Mouse (Mus musculus) liver, embryonic 14.5 days (tissue): ENCODE results near the gene Fam168a. TPM values are rescaled to one million over a fixed set of nuclear protein-coding genes. Genes with fewer than 3 reads are reported as not detected.

Experiments
- ATAC-seq: fragments of 200-750 bp; cut with Nextera tagmentation; 2 replicates; pipeline ENCODE4 v1.8.0; 2017; ENCODE audit warnings: moderate number of reproducible peaks, mild to moderate bottlenecking, moderate library complexity; ENCODE audit not compliant: insufficient read depth
- DNase-seq, 3 experiments: peaks; one replicate each; pipeline ENCODE4 v3.0.0-alpha.2; 2012 to 2013; ENCODE audit warnings: low read depth in 3 of 3, low spot score in 3 of 3
- H3K27ac ChIP-seq: fragments of 300-500 bp; sonication (generic); 2 replicates; pipeline ENCODE4 v1.5.1; 2014; ENCODE audit warnings: moderate library complexity, mild to moderate bottlenecking, control low read depth, inconsistent platforms
- H3K27me3 ChIP-seq: fragments of 300-500 bp; sonication (generic); 2 replicates; pipeline ENCODE4 v1.6.1; 2014; ENCODE audit warnings: mild to moderate bottlenecking, low read length, moderate library complexity; ENCODE audit not compliant: control insufficient read depth, insufficient read depth
- H3K36me3 ChIP-seq: fragments of 300-500 bp; sonication (generic); replicated peaks from 2 replicates; pipeline ENCODE4 v1.6.1; 2014; ENCODE audit warnings: low read depth; ENCODE audit not compliant: control insufficient read depth, insufficient read depth
- H3K4me1 ChIP-seq, 2 experiments: fragments of 200-500 bp in 1 of 2; fragments of 300-500 bp in 1 of 2; sonication (generic) in 1 of 2; replicated peaks; 2 replicates each; pipeline ENCODE4 v1.6.1; 2012 to 2014; ENCODE audit warnings: antibody characterized with exemption in 1 of 2, inconsistent platforms in 1 of 2, low read length in 1 of 2; ENCODE audit not compliant: control insufficient read depth in 2 of 2, insufficient read depth in 2 of 2
- H3K4me2 ChIP-seq: fragments of 300-500 bp; sonication (generic); 2 replicates; pipeline ENCODE4 v1.6.1; 2014; ENCODE audit warnings: low read depth, mild to moderate bottlenecking, control low read depth, moderate library complexity
- H3K4me3 ChIP-seq, 2 experiments: fragments of 200-500 bp in 1 of 2; fragments of 300-500 bp in 1 of 2; sonication (generic) in 1 of 2; 2 replicates each; pipeline ENCODE4 v1.5.1; 2012 to 2014; ENCODE audit warnings: low read depth in 2 of 2, low read length in 2 of 2, mild to moderate bottlenecking in 2 of 2, control low read depth in 1 of 2, inconsistent platforms in 1 of 2, moderate library complexity in 1 of 2; ENCODE audit not compliant: insufficient read depth in 1 of 2
- H3K9ac ChIP-seq: fragments of 300-500 bp; sonication (generic); replicated peaks from 2 replicates; pipeline ENCODE4 v1.6.1; 2014; ENCODE audit warnings: mild to moderate bottlenecking, control low read depth, moderate library complexity
- H3K9me3 ChIP-seq: fragments of 300-500 bp; sonication (generic); 2 replicates; pipeline ENCODE4 v1.6.1; 2016; ENCODE audit warnings: low read length, mixed read lengths; ENCODE audit not compliant: control insufficient read depth
- CTCF ChIP-seq: IDR thresholded peaks from 2 replicates; pipeline ENCODE4 v1.5.1; 2016; ENCODE audit warnings: antibody characterized with exemption, low read depth, control low read depth
- EP300 ChIP-seq: IDR thresholded peaks from 2 replicates; pipeline ENCODE4 v1.6.1; 2016; ENCODE audit warnings: antibody characterized with exemption, low read depth
- WGBS: fragments of 180-500 bp; shearing (Covaris S2); extraction: QIAGEN DNeasy Blood & Tissue Kit; methylation state at CpG from one replicate; pipeline ENCODE4 v1.1.7; 2014; ENCODE audit not compliant: insufficient replicate concordance; 5-methylcytosine and 5-hydroxymethylcytosine counted together
- polyA plus RNA-seq, 2 experiments: library from polyadenylated mRNA; depleted of rRNA in 1 of 2; stranded (reverse) in 1 of 2; unstranded in 1 of 2; fragments of >200 nt; fragmentation: Nextera tagmentation in 1 of 2; extraction: Ambion mirVana in 1 of 2; gene quantifications; 2 replicates each; pipeline versions ENCODE4 v1.2.1 to v1.2.3; 2012 to 2014

Fam168a gene
- polyA plus RNA-seq, 2 experiments, result 4.1 to 4.4 TPM

GRCm38 (mm10) chr7:100663190-100663589 is 43.2 kb upstream of the Fam168a start:
- TF ChIP-seq EP300 (no peak), CTCF (peak; percentile 97)
- H3K4me2 ChIP-seq, result no peak overlapping the region
- ATAC-seq (peak; percentile 62; the same call in 1 of the 2 replicates), DNase-seq (peak; percentile 53 to 71 (median 61))
- no peaks in the 10 kb centered on the region for H3K9me3 ChIP-seq
- 2% methylated on average over 13 of the region's 13 CpGs for WGBS
- H3K27ac ChIP-seq, result no peak overlapping the region
- H3K36me3 ChIP-seq, result no peaks in the 10 kb centered on the region
- peaks cover 0 to 3% of the 10 kb centered on the region in 2 experiments; a peak in 1 of 4 replicates for H3K4me1 ChIP-seq
- no peak overlapping the region for H3K9ac ChIP-seq
- no peaks in the 10 kb centered on the region for H3K27me3 ChIP-seq
- no peak overlapping the region for H3K4me3 ChIP-seq

DNA sequence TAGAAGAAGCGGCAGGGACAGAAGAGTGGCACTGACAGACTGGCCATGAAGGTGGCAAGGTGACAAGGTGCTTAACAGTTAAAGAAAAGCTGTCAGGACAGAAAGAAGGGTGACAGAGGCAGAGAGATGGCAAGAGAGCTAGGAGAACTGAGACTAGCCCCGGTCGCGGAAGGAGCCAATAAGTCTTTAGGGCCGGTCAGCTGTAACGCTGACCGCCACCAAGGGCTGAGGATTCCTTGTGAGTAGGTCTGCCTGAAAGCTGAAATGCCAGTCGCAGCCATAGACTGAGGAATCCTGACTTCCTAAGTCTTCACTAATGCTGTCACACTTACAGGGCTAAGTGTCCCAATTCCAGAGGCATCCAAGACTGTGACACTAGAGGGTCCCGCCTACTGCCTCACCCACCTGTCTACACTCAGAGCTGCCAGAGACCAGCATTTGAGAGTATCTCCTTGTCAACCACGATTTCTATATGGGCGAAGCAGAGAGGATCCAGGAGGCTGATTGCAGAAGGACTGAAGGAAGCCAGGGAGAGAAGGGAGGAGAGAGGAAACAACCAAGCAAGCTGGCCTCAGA is 42.6 kb upstream of the Fam168a start:
- DNase-seq (no peak), ATAC-seq (no peak)
- Histone ChIP-seq H3K36me3 (no peaks in the 10 kb centered on the region), H3K9ac (no peak overlapping the region), H3K9me3 (no peaks in the 10 kb centered on the region), H3K4me1 (peaks cover 0 to 3% of the 10 kb centered on the region in 2 experiments; a peak in 1 of 4 replicates), H3K27me3 (no peaks in the 10 kb centered on the region), H3K4me3 (no peak overlapping the region), H3K4me2 (no peak overlapping the region), H3K27ac (no peak overlapping the region)
- TF ChIP-seq CTCF (no peak), EP300 (no peak)
- 56% methylated on average over 11 of the region's 11 CpGs for WGBS

- no peaks in the 10 kb centered on the region for H3K36me3 ChIP-seq
- H3K4me3 ChIP-seq, result no peak overlapping the region
- 74% methylated on average over 5 of the region's 5 CpGs for WGBS
- no peak overlapping the region for H3K9ac ChIP-seq
- H3K4me1 ChIP-seq, result no peaks in the 10 kb centered on the region
- ATAC-seq, result no peak
- H3K9me3 ChIP-seq, result no peaks in the 10 kb centered on the region
- DNase-seq, result no peak
- H3K4me2 ChIP-seq, result no peak overlapping the region
- H3K27ac ChIP-seq, result no peak overlapping the region
- no peak for TF ChIP-seq EP300
- TF ChIP-seq CTCF, result no peak
- H3K27me3 ChIP-seq, result no peaks in the 10 kb centered on the region; the same call in 1 of the 2 replicates
Observed at GRCm38 (mm10) chr7:100670646-100671045, 35.8 kb upstream of the Fam168a start.

DNA sequence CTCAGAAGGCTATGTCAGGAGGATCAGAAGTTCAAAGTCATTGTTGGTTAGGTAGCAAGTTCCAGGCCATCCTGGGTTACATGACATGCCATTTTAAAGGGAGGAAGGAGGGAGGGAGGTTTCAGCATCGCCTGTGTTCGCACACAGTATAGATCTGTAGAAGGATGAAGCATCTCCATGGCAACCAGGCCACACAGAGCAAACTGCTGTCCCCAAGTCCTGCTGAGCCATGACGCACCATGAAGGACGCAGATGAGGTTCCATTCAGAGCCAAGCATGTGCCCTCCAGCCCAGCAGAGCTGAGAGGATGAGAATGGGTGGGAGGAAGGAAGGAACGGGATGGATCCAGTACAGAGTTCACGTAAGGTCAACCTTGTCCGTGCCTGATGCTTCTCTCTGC is 33.0 kb upstream of the Fam168a start:
- no peaks in the 10 kb centered on the region; the same call in 1 of the 2 replicates for H3K27me3 ChIP-seq
- no peak overlapping the region for H3K4me2 ChIP-seq
- ATAC-seq (no peak), DNase-seq (no peak)
- no peak overlapping the region for H3K9ac ChIP-seq
- TF ChIP-seq EP300 (no peak), CTCF (no peak)
- H3K4me1 ChIP-seq, result no peaks in the 10 kb centered on the region
- H3K36me3 ChIP-seq, result no peaks in the 10 kb centered on the region
- H3K4me3 ChIP-seq, result no peak overlapping the region
- 63% methylated on average over 7 of the region's 7 CpGs for WGBS
- no peak overlapping the region for H3K27ac ChIP-seq
- no peaks in the 10 kb centered on the region for H3K9me3 ChIP-seq

DNA sequence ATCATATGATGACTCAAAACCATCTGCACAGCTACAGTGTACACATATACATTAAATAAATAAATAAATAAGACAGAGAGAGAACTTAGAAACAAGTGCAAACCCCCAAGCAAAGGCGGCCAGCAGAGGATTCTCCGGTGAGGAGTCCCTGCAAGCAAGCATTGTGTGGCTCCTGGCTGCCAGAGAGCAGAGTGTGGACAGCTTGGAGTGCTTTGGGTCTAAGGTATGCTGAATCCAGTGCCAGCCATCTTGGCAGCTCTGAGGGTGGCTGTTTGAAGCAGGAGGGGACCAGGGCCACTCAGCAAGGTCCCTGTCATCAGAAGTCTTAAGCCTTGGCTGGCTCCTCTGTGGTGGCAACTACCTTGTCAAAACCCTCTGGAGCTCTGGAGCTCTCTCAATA is 31.5 kb upstream of the Fam168a start:
- TF ChIP-seq CTCF (no peak), EP300 (no peak)
- H3K9ac ChIP-seq, result no peak overlapping the region
- no peaks in the 10 kb centered on the region for H3K9me3 ChIP-seq
- no peaks in the 10 kb centered on the region; the same call in 1 of the 2 replicates for H3K27me3 ChIP-seq
- no peaks in the 10 kb centered on the region for H3K4me1 ChIP-seq
- ATAC-seq (no peak), DNase-seq (no peak)
- no peak overlapping the region for H3K4me3 ChIP-seq
- H3K36me3 ChIP-seq, result no peaks in the 10 kb centered on the region
- 66% methylated on average over 2 of the region's 2 CpGs for WGBS
- no peak overlapping the region for H3K4me2 ChIP-seq
- no peak overlapping the region for H3K27ac ChIP-seq
